37 mouse cellular contexts compared by ENCODE assay signal in genomic region chr5:104009421-104009820, GRCm38 (mm10). TPM values are rescaled to one million over a fixed set of nuclear protein-coding genes. Genes with fewer than 3 reads are reported as not detected.
"Had no signal": no experiment of that assay in that cellular context is flagged by ENCODE, and none has a peak within 500 bp of the region (broad histone marks: within the 10 kb centered on the region; RNA-seq: fewer than 3 reads in every experiment).

No protein-coding gene starts in this region.

- H3K4me2 ChIP-seq: limb, embryonic 12.5 days; limb, embryonic 13.5 days; limb, embryonic 15.5 days; liver, embryonic 11.5 days; liver, embryonic 12.5 days; liver, embryonic 13.5 days; liver, embryonic 15.5 days; lung, embryonic 14.5 days; lung, embryonic 15.5 days; midbrain, embryonic 12.5 days; midbrain, embryonic 13.5 days; neural tube, embryonic 12.5 days had no signal

- H3K27me3 ChIP-seq: limb, embryonic 12.5 days; limb, embryonic 13.5 days; limb, embryonic 15.5 days; liver, embryonic 12.5 days; liver, embryonic 13.5 days; liver, embryonic 15.5 days; lung, embryonic 15.5 days; megakaryocyte, embryonic 14.5 days; midbrain, embryonic 12.5 days; midbrain, embryonic 13.5 days; neural tube, embryonic 12.5 days had no signal

- H3K9me3 ChIP-seq: limb, embryonic 10.5 days; limb, embryonic 12.5 days; limb, embryonic 13.5 days; limb, embryonic 15.5 days; liver, embryonic 12.5 days; liver, embryonic 13.5 days; liver, embryonic 15.5 days; lung, embryonic 15.5 days; megakaryocyte, embryonic 14.5 days; midbrain, embryonic 10.5 days; midbrain, embryonic 12.5 days; midbrain, embryonic 13.5 days; neural tube, embryonic 12.5 days had no signal

- ATAC-seq: liver, embryonic 12.5 days; liver, postnatal 0 days; lung, postnatal 0 days; midbrain, embryonic 13.5 days; midbrain, embryonic 16.5 days had no signal

- H3K4me1 ChIP-seq: limb, embryonic 10.5 days; limb, embryonic 12.5 days; limb, embryonic 13.5 days; limb, embryonic 15.5 days; liver, embryonic 12.5 days; liver, embryonic 15.5 days; megakaryocyte, embryonic 14.5 days; midbrain, embryonic 10.5 days; midbrain, embryonic 12.5 days; midbrain, embryonic 13.5 days; neural tube, embryonic 12.5 days had no signal

- H3K9ac ChIP-seq: limb, embryonic 12.5 days; limb, embryonic 13.5 days; limb, embryonic 15.5 days; liver, embryonic 12.5 days; liver, embryonic 13.5 days; liver, embryonic 14.5 days; liver, embryonic 15.5 days; liver, postnatal 0 days; lung, embryonic 14.5 days; lung, embryonic 15.5 days; midbrain, embryonic 12.5 days; midbrain, embryonic 13.5 days; neural tube, embryonic 12.5 days had no signal

- H3K36me3 ChIP-seq: limb, embryonic 15.5 days; liver, embryonic 13.5 days; midbrain, embryonic 10.5 days; midbrain, embryonic 12.5 days; midbrain, embryonic 13.5 days; neural tube, embryonic 12.5 days had no signal

- DNase-seq: left cerebral cortex, postnatal 4 days; liver; liver, embryonic 13.5 days; liver, postnatal 0 days; lung, adult 18-20 months; lung, adult 2 months; lung, embryonic 14.5 days; lung, postnatal 10 days; lung, postnatal 14 days; lung, postnatal 36 days; lung, postnatal 4 days; midbrain, embryonic 14.5 days had no signal

- H3K4me3 ChIP-seq: left cerebral cortex, adult 2 months; limb, embryonic 10.5 days; limb, embryonic 12.5 days; limb, embryonic 13.5 days; limb, embryonic 15.5 days; liver, embryonic 12.5 days; liver, embryonic 13.5 days; liver, embryonic 15.5 days; lung, embryonic 15.5 days; megakaryocyte, embryonic 14.5 days; midbrain, embryonic 10.5 days; midbrain, embryonic 12.5 days; midbrain, embryonic 13.5 days; myocyte; neural tube, embryonic 12.5 days had no signal

- H3K27ac ChIP-seq: left cerebral cortex, adult 2 months; limb, embryonic 10.5 days; limb, embryonic 12.5 days; limb, embryonic 13.5 days; limb, embryonic 15.5 days; liver, embryonic 12.5 days; liver, embryonic 13.5 days; liver, embryonic 14.5 days; liver, embryonic 15.5 days; lung, embryonic 15.5 days; macrophage; midbrain, embryonic 10.5 days; midbrain, embryonic 12.5 days; midbrain, embryonic 13.5 days; neural tube, embryonic 12.5 days had no signal

RNA-seq across cellular contexts. Expression of gene Hsd17b13, which starts 32.2 kb away (rescaled TPM):
- total RNA-seq: left cerebral cortex, postnatal 4 days; megakaryocyte, adult 5-6 weeks; megakaryocyte-erythroid progenitor cell, adult 5-6 weeks; midbrain, postnatal 0 days; monocyte, adult 5-6 weeks had no signal
- polyA plus RNA-seq: limb, embryonic 10.5 days; limb, embryonic 11.5 days; limb, embryonic 12.5 days; limb, embryonic 13.5 days; macrophage; midbrain, embryonic 10.5 days; midbrain, embryonic 12.5 days; midbrain, embryonic 13.5 days; midbrain, embryonic 14.5 days; midbrain, embryonic 16.5 days; neural tube, embryonic 11.5 days; neural tube, embryonic 12.5 days had no signal
